Mouse (Mus musculus): ENCODE data around the gene Hexim1. TPM values are rescaled to one million over a fixed set of nuclear protein-coding genes. Genes with fewer than 3 reads are reported as not detected.

Hexim1 gene
- 2.4 and 3.0 TPM in 2 replicates for polyA plus RNA-seq (2016; fragmentation: Nextera tagmentation; extraction: Ambion mirVana)

DNA sequence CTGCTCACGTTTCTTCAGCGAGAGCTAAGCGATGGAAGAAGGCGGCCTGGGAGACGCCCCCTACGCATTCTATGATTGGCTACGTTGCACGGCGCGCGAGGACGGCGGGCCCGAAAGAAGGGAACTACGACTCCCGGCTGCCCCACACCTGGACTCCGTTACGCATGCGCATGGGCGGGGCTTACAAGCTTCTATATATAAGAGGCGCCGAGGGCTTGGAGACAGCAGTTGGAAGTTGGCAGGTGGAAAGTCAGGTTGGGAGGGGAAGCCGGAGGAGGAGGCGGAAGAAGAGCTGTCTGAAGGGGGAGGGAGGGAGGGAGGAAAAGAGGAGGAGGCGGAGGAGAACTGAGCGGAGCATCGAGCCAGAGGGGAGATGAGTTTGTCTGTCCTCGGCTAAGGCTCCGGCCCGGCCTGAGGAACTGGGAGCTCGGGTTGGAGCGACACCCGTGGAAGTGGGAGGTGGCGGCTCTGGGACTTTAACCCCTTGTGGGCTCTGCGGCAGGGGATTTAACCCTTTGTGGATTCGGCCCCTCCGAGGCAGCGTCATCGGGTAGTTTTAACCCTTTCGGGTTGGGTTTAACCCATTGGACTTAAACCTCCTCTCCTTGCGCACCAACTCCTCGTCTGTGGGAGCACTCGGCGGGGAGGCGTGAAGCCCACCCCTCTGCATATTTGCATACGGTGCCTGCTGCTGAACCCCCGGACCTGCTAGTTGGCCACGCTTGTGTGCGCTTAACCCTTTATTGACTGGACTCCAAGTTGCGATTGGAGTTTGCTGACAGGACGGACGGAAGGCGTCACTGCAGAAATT, at the start of gene Hexim1:
Gene Hexim1, plus strand, starts transcription at position 224 of the 811 bp plus-strand sequence.
- H3K9ac ChIP-seq: peak within 1 kb of the TSS; percentile 88
- peak within 1 kb of the TSS; percentile 77 for H3K4me3 ChIP-seq
- H3K27ac ChIP-seq: peak within 1 kb of the TSS; percentile 96
- 2% methylated on average over 53 of the region's 53 CpGs for WGBS (ENCODE audit: insufficient replicate concordance)
- ATAC-seq: peak; percentile 93
- H3K4me1 ChIP-seq: peaks cover 66% of the 10 kb centered on the region
- H3K9me3 ChIP-seq (replicated peaks): no peaks in the 10 kb centered on the region
- peaks cover 20% of the 10 kb centered on the region for H3K27me3 ChIP-seq (replicated peaks)
- H3K36me3 ChIP-seq: peaks cover 4% of the 10 kb centered on the region; the same call in 1 of the 2 replicates
- peak within 1 kb of the TSS; percentile 99 for H3K4me2 ChIP-seq

DNA sequence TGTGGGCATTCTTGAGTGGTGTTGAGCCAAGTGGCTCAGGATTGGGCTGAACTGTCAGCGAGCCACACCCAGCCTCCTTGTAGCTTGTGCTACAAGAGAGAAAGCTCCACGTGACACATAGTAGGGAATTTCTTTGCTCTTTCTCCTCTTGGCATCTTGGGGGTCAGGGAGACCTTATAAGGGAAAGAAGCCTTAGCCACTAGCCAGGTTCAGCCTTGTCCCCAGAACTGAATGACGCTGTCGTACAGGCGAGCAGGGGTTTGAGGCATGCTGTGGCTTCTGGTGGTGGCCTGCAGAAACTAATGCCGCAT, 49.0 kb upstream of the Hexim1 start:
- Histone ChIP-seq H3K9me3 (replicated peaks) (no peaks in the 10 kb centered on the region), H3K4me2 (no peak overlapping the region), H3K9ac (no peak overlapping the region), H3K27me3 (replicated peaks) (no peaks in the 10 kb centered on the region), H3K4me3 (no peak overlapping the region), H3K4me1 (no peaks in the 10 kb centered on the region), H3K27ac (no peak overlapping the region), H3K36me3 (peaks cover 86% of the 10 kb centered on the region)
- no peak for ATAC-seq
- 89% methylated on average over 6 of the region's 6 CpGs for WGBS (ENCODE audit: insufficient replicate concordance)

DNA sequence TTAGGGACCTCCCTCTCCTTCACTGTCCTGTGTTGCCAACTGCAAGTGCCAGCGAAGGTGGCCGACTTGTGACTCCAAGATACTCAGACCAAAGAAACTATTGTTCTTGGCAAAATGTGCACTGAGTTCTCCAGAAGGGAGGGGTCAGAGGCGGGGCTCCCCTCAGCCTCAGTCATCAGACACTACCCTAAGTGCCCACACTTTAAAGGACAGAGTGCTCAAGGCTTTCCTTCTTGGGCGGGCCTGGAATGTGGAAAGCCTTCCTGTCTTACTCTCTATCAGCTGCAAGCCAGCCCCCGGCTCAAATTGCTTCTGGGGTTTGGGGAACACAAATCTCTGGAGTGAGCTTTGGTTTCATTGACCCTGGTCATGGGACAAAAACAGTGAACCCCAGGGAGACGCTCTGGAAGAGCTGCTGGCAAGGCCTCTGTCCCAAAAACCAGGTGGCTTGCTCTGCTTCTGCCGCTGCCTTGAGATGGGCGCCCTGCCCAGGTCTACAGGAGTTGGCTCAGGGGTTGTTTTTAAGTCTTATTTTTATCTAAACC, 48.5 kb upstream of the Hexim1 start:
- WGBS (ENCODE audit: insufficient replicate concordance): 78% methylated on average over 8 of the region's 8 CpGs
- Histone ChIP-seq H3K9ac (no peak overlapping the region), H3K27me3 (replicated peaks) (no peaks in the 10 kb centered on the region), H3K4me3 (no peak overlapping the region), H3K4me1 (no peaks in the 10 kb centered on the region), H3K27ac (no peak overlapping the region), H3K4me2 (no peak overlapping the region), H3K9me3 (replicated peaks) (no peaks in the 10 kb centered on the region), H3K36me3 (peaks cover 83% of the 10 kb centered on the region)
- ATAC-seq: no peak

DNA sequence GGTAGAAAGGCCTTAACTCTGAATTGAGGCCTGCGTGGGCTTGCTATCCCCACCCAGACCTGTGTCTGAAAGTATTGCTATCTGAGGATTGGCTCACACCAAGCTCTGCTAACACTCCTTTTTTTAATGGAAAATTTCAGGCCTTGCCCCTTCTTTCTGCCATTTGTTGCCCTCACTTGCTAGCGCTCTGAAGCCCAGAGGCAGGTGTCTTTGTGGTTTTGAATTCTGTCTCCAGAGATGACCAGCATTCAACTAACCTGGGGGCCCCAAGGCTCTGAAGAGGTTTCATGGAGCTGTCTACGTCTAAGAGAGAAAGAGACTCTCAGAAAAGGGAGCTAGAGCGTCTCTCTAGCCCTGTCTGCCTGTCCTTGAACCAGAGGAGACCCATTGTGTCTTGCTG, 47.8 kb upstream of the Hexim1 start:
- H3K9me3 ChIP-seq (replicated peaks): no peaks in the 10 kb centered on the region
- no peaks in the 10 kb centered on the region for H3K4me1 ChIP-seq
- no peak overlapping the region for H3K27ac ChIP-seq
- no peaks in the 10 kb centered on the region for H3K27me3 ChIP-seq (replicated peaks)
- no peak for ATAC-seq
- peaks cover 78% of the 10 kb centered on the region for H3K36me3 ChIP-seq
- WGBS (ENCODE audit: insufficient replicate concordance): 83% methylated on average over 4 of the region's 4 CpGs
- H3K9ac ChIP-seq: no peak overlapping the region
- no peak overlapping the region for H3K4me3 ChIP-seq
- H3K4me2 ChIP-seq: no peak overlapping the region

DNA sequence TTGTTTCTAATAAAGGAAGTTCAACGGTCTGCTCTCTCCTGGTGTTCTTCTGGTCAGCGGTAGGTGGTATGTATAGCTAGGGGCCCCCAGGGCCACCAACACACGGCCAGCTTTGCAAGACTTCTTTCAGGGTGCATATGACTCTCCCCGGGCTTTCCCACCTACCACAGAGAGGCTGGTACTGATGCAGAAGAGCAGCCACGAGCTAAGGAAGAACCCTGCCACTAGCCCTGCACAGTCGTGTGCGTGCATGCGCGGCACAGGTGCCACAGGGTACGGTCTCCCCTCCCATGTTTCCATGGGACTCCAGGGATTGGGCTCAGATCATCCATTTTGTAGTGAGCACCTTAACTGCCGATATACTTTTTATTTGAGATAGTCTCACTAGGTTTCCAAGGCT, 47.1 kb upstream of the Hexim1 start:
- WGBS (ENCODE audit: insufficient replicate concordance): 86% methylated on average over 11 of the region's 11 CpGs
- ATAC-seq: no peak

DNA sequence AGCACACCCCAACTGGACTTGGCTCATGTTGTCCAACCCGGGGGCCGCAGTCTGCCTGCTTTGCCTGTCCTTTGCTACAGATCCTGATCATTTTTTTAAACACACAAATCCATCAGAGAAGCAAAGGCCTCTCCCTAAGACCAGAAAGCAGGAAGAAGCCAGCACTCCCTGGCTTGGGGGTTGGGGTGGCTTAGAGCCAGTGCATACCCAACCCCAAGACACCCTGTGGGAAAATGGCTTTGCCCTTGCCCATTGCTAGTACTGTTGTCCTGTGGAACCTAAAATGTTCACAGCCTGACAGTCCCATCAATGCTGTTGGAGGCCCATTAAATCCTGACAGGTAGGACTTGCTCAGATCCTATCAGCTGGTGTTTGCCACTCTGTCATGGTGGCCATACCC, 46.3 kb upstream of the Hexim1 start:
- Histone ChIP-seq H3K27me3 (replicated peaks) (no peaks in the 10 kb centered on the region), H3K4me1 (0 out of 2 replicates have a peak, but pooled peaks cover 7% of the 10 kb centered on the region), H3K4me3 (no peak overlapping the region), H3K27ac (no peak overlapping the region), H3K4me2 (no peak overlapping the region), H3K9me3 (replicated peaks) (no peaks in the 10 kb centered on the region), H3K36me3 (peaks cover 63% of the 10 kb centered on the region), H3K9ac (no peak overlapping the region)
- no peak for ATAC-seq
- WGBS (ENCODE audit: insufficient replicate concordance): 93% methylated on average over 2 of the region's 2 CpGs

More for the DNA sequence above, 47.1 kb upstream of the Hexim1 start:
- H3K9ac ChIP-seq: no peak overlapping the region
- no peaks in the 10 kb centered on the region for H3K27me3 ChIP-seq (replicated peaks)
- no peak overlapping the region for H3K27ac ChIP-seq
- no peaks in the 10 kb centered on the region for H3K4me1 ChIP-seq
- peaks cover 72% of the 10 kb centered on the region for H3K36me3 ChIP-seq
- H3K9me3 ChIP-seq (replicated peaks): no peaks in the 10 kb centered on the region
- H3K4me2 ChIP-seq: no peak overlapping the region
- no peak overlapping the region for H3K4me3 ChIP-seq

DNA sequence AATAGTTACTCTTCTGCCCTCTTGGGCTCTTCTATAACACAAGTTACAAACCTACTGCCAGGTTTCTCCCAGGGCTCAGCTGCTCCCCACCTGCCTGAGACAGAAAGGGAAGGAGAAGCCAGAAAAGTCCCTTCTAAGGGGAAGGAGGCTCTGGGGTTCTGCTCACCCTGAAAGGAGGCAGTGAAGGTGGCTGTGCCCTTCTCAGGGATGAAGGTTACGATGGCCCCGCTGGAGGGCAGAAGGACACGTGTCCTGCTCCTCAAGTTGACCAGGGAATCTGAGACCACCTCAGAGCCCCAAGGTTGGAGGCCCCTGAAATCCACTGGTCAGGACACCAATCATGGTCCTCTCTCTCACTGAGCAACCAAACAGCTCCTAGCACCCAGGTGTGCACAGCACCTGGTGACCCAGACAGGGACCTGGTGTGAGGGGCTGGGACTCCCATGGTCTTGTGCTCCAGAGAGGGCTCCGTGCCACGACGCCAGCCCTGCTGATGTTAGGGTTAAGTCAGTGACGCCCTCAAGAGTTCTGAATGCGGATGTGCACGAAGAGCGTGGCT, 45.6 kb upstream of the Hexim1 start:
- Histone ChIP-seq H3K9me3 (replicated peaks) (no peaks in the 10 kb centered on the region), H3K36me3 (peaks cover 58% of the 10 kb centered on the region), H3K27ac (no peak overlapping the region), H3K4me3 (no peak overlapping the region), H3K9ac (no peak overlapping the region), H3K27me3 (replicated peaks) (no peaks in the 10 kb centered on the region), H3K4me2 (no peak overlapping the region), H3K4me1 (0 out of 2 replicates have a peak, but pooled peaks cover 7% of the 10 kb centered on the region)
- 90% methylated on average over 10 of the region's 10 CpGs for WGBS (ENCODE audit: insufficient replicate concordance)
- ATAC-seq: no peak

DNA sequence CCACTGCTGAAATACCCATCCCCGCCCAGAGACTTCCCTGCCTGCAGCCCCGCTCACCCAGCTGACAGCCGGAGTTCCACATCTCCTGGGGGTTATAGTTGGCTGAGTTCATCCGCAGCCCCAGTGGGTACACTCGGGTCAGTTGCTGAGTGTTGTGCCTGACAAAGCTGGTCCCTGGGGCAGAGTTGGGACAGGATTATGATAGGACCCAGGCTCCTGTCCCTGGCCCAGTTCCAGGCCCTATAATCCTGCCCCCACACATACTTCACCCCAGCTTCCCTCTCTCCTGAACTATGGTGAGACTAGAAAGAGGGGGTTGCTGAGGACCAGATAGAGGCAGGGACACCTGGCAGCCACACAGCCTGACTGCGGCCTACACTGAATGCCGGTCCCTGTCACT, 42.4 kb upstream of the Hexim1 start:
- Histone ChIP-seq H3K9ac (no peak overlapping the region), H3K36me3 (peaks cover 25% of the 10 kb centered on the region), H3K27ac (no peak overlapping the region), H3K9me3 (replicated peaks) (no peaks in the 10 kb centered on the region), H3K4me3 (no peak overlapping the region), H3K4me2 (no peak overlapping the region), H3K27me3 (replicated peaks) (peaks cover 20% of the 10 kb centered on the region; the same call in 1 of the 2 replicates), H3K4me1 (0 out of 2 replicates have a peak, but pooled peaks cover 7% of the 10 kb centered on the region)
- ATAC-seq: no peak
- 81% methylated on average over 7 of the region's 7 CpGs for WGBS (ENCODE audit: insufficient replicate concordance)

DNA sequence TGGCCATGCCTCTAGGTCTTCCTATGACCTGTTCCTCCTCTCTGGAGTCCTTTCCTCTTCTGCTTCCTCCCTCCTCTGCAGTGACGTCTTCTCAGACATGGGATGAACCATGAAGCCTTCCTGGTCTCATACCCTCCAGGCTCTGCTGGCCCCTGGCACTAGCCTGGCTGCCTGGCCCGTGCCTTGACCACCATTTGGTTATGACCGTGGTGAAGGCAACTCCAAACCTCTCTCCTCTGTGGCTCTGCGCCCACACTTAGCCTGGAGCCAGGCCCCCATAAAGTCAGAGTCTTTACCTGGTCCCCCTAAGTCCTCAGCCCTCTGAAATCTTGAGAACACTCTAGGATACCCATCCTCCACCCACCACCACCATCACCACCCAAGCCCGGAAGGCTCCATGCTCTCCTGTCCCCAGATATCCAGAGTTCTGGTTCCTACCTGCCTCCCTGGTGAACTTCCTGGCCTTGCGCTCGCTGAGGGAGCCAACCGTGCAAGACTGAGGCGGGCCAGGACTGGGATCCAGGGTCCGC, 41.8 kb upstream of the Hexim1 start:
- peaks cover 26% of the 10 kb centered on the region; the same call in 1 of the 2 replicates for H3K27me3 ChIP-seq (replicated peaks)
- H3K4me1 ChIP-seq: 0 out of 2 replicates have a peak, but pooled peaks cover 7% of the 10 kb centered on the region
- WGBS (ENCODE audit: insufficient replicate concordance): 58% methylated on average over 10 of the region's 10 CpGs
- no peaks in the 10 kb centered on the region for H3K9me3 ChIP-seq (replicated peaks)
- H3K4me2 ChIP-seq: no peak overlapping the region
- no peak overlapping the region for H3K27ac ChIP-seq
- no peak overlapping the region for H3K4me3 ChIP-seq
- H3K9ac ChIP-seq: no peak overlapping the region
- ATAC-seq: no peak
- H3K36me3 ChIP-seq: peaks cover 20% of the 10 kb centered on the region

DNA sequence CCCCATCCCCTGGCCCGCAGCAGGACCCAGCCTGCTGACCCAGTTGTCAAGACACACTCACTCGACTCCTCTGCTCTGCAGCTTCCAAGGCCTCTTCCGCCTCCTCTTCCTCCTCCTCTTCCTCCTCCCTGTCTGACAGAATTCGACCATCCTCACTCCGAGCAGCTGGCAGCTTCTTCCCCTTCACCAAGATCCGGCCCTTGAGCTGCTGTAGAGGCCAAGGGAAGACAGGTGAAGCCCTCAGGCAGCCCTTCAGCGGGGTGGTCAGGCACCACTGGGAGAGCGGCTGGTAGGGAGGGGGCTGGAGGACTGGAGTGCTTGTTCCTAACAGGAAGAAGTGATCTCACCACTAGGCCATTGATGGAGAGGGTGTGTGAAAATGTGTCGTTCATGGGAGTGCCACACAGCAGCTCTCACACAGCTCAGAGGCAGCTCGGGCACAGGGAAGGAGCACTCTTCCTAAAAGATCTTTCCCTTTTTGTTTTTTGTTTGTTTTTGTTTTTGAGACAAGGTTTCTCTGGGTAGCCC, 41.2 kb upstream of the Hexim1 start:
- Histone ChIP-seq H3K27ac (no peak overlapping the region), H3K9me3 (replicated peaks) (no peaks in the 10 kb centered on the region), H3K27me3 (replicated peaks) (peaks cover 32% of the 10 kb centered on the region), H3K9ac (no peak overlapping the region), H3K4me2 (no peak overlapping the region), H3K4me1 (0 out of 2 replicates have a peak, but pooled peaks cover 7% of the 10 kb centered on the region), H3K4me3 (no peak overlapping the region), H3K36me3 (peaks cover 13% of the 10 kb centered on the region)
- WGBS (ENCODE audit: insufficient replicate concordance): 26% methylated on average over 10 of the region's 10 CpGs
- no peak for ATAC-seq

DNA sequence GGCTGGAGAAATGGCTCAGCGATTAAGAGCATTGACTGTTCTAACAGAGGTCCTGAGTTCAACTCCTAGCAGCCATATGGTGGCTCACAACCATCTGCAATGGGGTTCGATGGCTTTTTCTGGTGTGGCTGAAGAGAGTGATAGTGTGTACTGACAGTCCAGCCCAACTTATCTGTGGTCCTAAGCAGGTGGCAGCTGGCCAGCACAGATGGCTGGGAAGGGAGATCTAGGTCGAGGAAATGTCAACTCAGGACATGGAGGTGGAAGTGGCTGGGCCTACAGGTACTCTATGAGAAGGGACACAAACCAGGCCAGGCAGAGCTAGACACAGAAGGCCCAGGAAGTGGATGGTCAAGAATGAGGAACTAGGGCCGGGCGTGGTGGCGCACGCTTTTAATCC, 40.0 kb upstream of the Hexim1 start:
- no peak overlapping the region for H3K27ac ChIP-seq
- no peak for ATAC-seq
- H3K27me3 ChIP-seq (replicated peaks): peaks cover 44% of the 10 kb centered on the region
- no peak overlapping the region for H3K4me2 ChIP-seq
- H3K4me3 ChIP-seq: no peak overlapping the region
- no peaks in the 10 kb centered on the region for H3K9me3 ChIP-seq (replicated peaks)
- WGBS (ENCODE audit: insufficient replicate concordance): 60% methylated on average over 7 of the region's 7 CpGs
- H3K9ac ChIP-seq: no peak overlapping the region
- 0 out of 2 replicates have a peak, but pooled peaks cover 3% of the 10 kb centered on the region for H3K36me3 ChIP-seq
- H3K4me1 ChIP-seq: peaks cover 15% of the 10 kb centered on the region

DNA sequence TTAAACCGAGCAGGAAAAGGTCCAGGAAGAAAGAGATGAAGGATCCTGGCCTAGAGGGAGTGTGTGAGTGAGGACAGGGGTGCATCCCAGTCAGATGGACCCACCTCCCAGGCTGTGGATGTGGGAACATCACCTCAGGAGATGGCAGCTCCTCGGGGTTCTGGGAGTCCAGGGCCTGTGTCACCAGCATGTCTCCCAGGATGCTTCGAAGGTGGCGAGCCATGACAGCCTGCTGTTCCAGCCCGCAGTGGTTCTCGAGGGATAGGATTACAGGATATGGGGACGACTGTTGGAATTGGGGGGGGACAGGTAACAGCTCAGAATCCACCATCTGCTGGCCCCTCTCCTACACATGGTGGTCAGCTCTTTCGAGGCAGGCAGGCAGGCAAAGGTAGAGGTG, 39.5 kb upstream of the Hexim1 start:
- ATAC-seq: no peak
- 0 out of 2 replicates have a peak, but pooled peaks cover 3% of the 10 kb centered on the region for H3K36me3 ChIP-seq

More for the DNA sequence above, 39.5 kb upstream of the Hexim1 start:
- 72% methylated on average over 8 of the region's 8 CpGs for WGBS (ENCODE audit: insufficient replicate concordance)
- peaks cover 50% of the 10 kb centered on the region for H3K27me3 ChIP-seq (replicated peaks)
- no peaks in the 10 kb centered on the region for H3K9me3 ChIP-seq (replicated peaks)
- peaks cover 15% of the 10 kb centered on the region for H3K4me1 ChIP-seq
- H3K4me2 ChIP-seq: no peak overlapping the region
- H3K27ac ChIP-seq: no peak overlapping the region
- no peak overlapping the region for H3K4me3 ChIP-seq
- H3K9ac ChIP-seq: no peak overlapping the region

Data from liver, embryonic 12.5 days (tissue).